Mouse (Mus musculus): Measurements from ENCODE around the gene Mrps21. TPM values are rescaled to one million over a fixed set of nuclear protein-coding genes. Genes with fewer than 3 reads are reported as not detected.

The Mrps21 gene
- 75.9 TPM for total RNA-seq (2023)

DNA sequence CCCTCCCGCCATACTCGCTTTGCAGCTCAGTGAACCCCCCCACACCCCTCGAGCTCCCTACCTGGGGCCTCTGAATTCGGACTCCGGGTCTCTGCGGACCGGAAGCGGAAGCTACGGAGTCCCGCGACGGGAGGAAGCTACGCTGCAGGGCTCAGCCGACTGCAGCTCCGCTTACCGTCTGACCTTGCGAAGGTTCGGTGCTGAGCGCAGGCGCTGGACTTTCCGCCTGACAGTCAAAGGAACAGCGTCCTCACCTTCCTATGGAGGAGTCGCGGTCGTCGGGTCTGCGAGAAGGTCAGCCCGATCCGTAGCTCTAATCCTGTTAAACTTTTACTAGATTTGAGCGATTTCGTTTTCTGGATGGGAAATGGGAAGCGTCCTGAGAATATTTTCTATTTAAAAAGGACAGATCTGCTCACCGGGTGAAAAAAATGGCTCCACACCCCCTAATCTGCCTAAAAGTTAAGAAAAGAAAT, at the start of gene Mrps21:
TSS of gene Mrps21 (minus strand) at position 128 of the 476 bp plus-strand sequence.

DNA sequence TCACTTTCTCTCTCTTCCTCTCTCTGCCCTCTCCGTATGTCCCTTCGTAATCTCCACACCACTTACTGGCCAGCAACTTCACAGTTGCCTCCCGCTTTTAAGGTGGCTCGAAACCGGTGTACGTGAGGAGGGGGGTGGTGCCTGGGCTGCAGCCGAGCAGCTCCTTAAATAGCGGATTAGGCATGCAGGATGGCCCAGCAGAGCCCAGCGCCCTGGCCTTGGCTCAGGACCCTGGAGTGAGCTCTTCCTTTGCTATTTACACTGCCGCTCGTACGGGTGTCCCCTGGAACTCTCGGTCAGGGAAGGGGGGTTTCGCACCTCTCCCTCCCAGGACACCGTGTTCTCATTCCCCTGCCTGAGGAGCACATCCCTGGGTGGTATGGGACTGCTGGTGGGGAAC, 33.2 kb upstream of the Mrps21 start, which contains the start of gene Car14:
TSS of gene Car14 (minus strand) at position 124 of the 400 bp plus-strand sequence.

DNA sequence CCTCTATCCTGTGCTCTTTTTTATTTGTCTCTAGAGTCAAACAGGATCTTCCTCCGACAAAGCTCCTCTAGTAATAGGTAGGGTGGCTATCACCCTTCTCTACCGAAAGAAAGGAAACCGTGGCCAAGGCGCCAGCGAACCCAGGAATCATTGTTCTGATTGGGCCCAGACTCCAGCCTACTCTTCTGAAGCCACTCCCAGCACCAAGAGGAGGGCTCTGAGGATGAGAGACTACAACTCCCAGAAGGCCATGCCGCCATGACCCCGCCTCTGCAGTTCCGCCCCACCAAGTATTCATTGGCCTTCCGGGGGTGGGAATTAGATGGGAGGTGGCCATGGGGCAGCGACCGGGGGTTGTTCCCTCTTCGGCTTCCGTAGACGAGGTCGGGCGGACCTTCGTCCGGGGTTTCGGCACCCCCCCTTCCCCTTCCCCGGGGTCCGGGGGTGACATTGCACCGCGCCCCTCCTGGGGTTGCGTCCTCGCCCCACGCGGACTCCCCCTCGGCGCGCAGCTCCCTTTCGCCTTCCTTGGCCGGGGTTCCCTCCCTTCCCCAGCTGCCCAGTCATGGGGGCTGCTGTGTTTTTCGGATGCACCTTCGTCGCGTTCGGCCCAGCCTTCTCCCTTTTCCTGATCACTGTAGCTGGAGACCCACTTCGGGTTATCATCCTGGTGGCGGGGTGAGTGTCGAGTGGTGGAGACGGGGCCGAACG, 22.4 kb upstream of the Mrps21 start, which contains the start of gene Aph1a:
TSS of gene Aph1a (plus strand) at position 364 of the 711 bp plus-strand sequence.

DNA sequence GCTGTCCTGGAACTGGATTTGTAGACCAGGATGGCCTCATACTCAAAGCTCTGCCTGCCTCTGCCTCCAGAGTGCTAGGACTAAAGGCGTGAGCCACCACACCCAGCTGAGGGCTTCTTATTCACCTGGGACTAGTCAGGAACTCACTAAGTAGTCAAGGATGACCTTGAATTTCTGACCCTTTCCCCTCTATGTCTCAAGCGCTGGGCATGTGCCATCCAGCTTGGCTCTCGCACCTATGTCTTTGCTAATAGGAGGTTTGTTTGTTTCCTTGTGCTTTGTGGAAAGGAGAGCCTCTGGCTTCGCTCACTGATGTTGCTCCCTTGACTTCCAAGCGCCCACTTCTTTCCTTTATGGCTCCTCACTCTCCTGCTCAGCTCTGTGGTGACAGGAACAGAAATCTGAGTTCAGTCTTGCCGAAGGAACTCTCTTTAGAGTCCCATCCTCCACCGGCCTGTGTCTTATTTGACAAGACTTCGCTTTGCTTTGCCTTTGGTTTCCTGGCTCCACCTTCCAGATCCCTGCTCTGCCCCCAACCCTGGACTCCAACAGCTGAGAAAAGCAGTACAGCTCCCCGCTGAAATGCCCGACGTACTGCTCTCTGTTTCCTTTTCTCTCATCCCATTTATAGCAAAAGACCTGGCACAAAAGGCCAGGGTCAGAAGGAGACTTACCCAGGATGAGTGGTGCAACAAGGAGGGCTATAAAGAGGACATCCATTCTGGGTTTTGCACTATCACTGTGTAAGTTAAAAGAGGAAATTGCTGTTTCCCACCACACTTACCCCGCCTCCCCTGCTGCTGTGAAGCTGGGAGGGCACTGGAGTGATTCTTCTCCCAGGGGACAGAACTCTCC, 20.1 kb upstream of the Mrps21 start, which contains the start of gene BC028528:
TSS of gene BC028528 (minus strand) at position 795 of the 855 bp plus-strand sequence.

DNA sequence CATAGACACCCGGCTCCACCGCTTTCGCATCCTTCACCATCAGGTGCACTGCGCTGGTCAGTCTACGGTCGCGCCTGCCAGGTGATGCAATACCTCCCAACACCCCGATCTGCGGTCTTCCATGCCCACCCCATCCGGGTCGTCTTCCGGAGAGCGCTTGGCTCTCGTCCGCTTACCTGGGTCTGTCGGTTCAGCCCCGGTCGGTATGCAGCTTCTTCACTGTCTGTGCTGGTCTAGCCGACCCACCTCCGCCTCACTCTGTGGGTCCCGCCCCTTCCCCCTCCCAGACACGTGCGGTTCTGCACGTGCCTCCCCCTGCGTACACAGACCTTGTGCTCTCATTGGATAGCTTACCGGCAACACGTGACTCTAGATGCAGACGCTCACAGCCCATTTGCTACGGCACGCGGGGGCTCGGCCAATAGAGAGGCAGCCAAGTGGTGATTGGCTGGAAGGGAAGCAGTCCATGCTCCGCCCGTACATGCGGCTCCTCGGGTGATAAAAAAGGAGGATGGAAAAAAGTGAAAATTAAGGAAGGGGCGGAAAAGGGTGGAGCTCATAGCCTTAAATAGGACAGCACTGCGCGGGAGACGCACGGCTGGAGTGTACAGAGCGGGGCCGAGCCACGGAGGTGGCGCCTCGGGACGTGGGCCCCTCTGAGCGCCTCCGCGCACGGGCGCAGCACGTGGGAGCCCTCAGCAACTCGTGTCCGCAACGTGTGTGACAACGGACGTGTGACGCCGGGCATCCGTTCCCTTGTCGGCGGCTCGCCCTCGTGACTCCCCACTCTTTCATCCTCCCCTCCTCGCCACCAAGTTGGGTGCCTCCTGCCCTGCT, 10.9 kb upstream of the Mrps21 start, which contains the start of gene Ciart:
TSS of gene Ciart (minus strand) at position 273 of the 837 bp plus-strand sequence.

DNA sequence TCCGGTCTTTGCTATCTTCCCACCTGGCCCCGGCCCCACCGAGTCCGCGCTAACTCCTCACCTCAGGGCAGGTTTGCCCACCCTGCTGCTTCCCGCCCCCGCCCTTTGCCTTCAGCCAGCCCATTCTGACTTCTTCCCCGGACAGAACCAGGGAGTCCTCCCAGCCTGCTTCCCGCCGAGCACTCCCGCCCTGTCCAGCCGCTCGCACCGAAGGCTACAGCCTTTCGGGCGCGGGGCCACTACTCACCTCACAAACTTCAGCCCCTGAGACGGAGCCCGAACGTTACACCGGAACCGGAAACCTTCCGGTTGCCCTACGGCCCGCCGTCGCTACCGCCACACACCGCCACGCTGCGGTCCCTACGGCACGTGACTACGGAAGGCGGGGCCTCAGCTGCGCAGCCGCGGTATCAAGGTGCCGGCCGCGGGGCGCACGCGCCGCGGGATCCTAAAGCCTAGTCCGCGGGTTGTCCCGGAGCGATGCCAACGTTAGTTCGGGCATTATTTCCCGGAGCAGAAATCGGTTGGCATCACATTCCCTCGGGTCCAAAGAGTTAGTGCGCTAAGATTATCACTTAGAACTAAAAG, 15.7 kb downstream of the Mrps21 start, which contains the start of gene Prpf3:
TSS of gene Prpf3 (minus strand) at position 384 of the 588 bp plus-strand sequence.

DNA sequence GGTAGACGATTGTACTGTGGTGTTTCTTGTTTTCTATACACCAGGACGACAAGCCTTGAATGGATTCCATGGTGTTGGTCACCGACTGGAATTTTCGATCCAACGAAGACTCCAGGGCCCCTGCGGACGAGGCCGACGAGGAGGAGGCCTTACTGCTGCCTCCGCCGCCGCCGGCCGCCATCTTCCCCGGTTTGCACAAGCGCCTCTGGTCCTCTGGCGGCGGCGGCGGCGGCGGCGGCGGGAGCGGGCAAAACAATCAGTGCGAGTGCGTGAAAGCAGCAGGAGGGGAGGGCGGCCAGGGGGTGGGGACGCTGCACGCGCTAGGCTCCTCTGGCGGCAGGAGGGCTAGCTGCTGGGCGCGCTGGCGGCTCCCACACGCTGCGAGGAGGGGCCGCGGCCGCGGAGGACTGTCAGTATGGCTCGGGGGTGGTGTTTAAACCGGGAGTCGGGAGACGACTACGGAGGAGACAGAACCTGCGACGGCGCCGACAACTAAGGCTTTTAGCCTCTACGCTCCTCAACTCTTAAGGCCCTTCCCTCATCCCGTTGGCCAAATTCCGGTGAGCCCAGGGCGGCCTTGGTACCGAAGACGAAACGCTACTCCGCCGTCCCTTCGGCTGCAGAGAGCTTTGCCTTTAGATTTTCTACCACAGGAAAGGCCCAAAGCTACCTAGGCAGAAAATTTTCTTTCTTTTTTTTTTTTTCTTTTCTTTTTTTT, 52.6 kb downstream of the Mrps21 start, which contains the start of gene Rprd2:
TSS of gene Rprd2 (minus strand) at position 293 of the 718 bp plus-strand sequence.

Other genes with a start within 250 kb of the Mrps21 start
- 118 TPM for gene Ensa, start 246.5 kb downstream of the Mrps21 start, total RNA-seq (2023)
- 323 TPM for gene Mcl1, start 212.7 kb downstream of the Mrps21 start, total RNA-seq (2023)
- 5.8 TPM for gene Adamtsl4, start 183.6 kb downstream of the Mrps21 start, total RNA-seq (2023)
- gene Ecm1, start 131.9 kb downstream of the Mrps21 start, total RNA-seq (2023): 135 TPM
- gene Tars2, start 111.3 kb downstream of the Mrps21 start, total RNA-seq (2023): 98.6 TPM
- gene Rprd2, start 52.7 kb downstream of the Mrps21 start, total RNA-seq (2023): 109 TPM
- gene Prpf3, start 15.6 kb downstream of the Mrps21 start, total RNA-seq (2023): 78.3 TPM
- gene Ciart, start 10.7 kb upstream of the Mrps21 start, total RNA-seq (2023): 34.7 TPM
- 4.0 TPM for gene BC028528, start 20.5 kb upstream of the Mrps21 start, total RNA-seq (2023)
- gene Aph1a, start 22.4 kb upstream of the Mrps21 start, total RNA-seq (2023): 41.2 TPM
- not detected for gene Car14, start 33.2 kb upstream of the Mrps21 start, total RNA-seq (2023)
- gene Anp32e, start 57.7 kb upstream of the Mrps21 start, total RNA-seq (2023): 86.4 TPM
- gene Plekho1, start 124.5 kb upstream of the Mrps21 start, total RNA-seq (2023): 20.0 TPM
- 8.5 TPM for gene Vps45, start 186.9 kb upstream of the Mrps21 start, total RNA-seq (2023)
- 19.3 TPM for gene Otud7b, start 233.0 kb upstream of the Mrps21 start, total RNA-seq (2023)

All from CD4-positive naive resting alpha-beta T cell, adult 76 days (primary cell).